Mouse (Mus musculus): ENCODE measurements around the gene Ccdc152. TPM values are rescaled to one million over a fixed set of nuclear protein-coding genes. Genes with fewer than 3 reads are reported as not detected.

The Ccdc152 gene
- 0.39 and 0.42 TPM in 2 replicates for polyA plus RNA-seq (2015; fragmentation: Nextera tagmentation; extraction: Ambion mirVana)

- no peak for DNase-seq (ENCODE audit: low spot score)
Observed at GRCm38 (mm10) chr15:3303426-3303825, at the start of gene Ccdc152. Ccdc152 (minus strand) TSS chr15:3303526.

DNA sequence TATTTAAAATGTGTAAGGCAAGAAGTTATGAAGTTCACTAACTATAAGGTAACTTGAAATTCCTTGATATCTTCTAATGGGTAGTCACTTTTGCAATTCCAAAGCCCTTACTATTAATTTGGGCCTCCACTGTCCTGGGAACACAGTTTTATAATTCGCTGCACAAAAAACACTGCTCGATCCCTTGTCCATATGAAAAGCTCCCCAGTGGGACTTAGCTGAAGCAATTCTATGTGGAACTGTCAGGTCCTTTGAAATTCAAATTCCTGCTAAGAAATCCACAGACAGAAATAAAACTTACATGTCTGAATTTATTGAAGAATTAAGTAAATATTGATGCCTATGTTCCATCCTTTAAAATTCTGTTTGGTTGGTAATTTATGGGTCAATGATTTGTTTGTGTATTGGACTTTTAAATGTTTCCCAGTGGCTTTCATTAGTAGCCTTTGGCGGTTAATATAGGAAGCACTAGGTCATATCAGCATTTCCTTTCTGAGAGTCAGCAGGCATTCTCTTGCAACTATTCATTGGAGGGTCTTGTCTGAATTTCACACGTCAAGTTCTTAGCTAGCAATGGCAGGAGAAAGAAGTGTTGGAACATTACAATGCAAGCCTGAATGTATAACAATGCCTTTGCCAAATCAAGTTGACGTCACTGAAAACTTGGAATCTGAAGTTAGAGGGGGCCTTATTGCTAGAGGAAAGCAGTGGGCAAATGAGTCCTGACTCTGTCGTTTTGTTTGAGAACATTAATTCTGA is 46.2 kb upstream of the Ccdc152 start:
- DNase-seq (ENCODE audit: low spot score), result no peak

DNA sequence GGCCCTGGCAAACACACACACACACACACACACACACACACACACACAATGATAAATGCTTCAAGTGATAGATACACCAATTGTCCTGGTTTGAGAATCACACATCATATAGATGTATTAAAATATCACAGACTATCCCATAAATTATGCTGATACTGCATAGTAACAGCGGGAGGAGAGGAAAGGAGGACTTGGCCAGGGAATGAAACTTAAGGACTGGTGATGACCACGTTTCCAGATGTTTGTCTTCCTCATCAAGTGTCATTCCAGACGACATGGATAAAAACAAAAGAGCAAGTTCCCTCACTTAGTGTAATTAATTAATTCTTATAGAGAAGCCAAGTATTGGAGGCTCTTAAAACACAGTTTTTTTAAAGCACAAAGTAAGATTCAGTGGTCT is 43.4 kb upstream of the Ccdc152 start:
- no peak for DNase-seq (ENCODE audit: low spot score)

DNA sequence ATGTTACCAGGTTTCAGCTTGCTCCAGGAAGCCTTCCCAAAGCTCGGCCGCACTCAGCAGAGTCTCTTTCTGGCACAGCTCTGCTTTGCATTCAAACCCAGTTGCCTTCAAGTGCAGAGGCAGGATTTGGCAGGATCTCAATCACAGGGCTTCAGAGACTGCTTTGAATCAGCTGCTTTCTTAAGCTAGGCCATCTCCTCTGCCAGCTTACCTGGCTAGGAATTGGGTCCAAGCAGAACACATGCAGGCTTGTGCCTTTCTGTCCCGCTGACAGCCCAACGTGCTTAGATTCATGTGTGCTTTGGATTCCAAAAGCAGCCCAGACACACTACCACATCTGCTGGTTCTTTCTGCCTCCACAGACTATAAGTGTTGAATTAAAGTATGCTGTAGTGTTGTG is 41.2 kb upstream of the Ccdc152 start:
- DNase-seq (ENCODE audit: low spot score), result no peak

GRCm38 (mm10) chr15:3341806-3342582 is 38.7 kb upstream of the Ccdc152 start:
- DNase-seq (ENCODE audit: low spot score), result no peak

DNA sequence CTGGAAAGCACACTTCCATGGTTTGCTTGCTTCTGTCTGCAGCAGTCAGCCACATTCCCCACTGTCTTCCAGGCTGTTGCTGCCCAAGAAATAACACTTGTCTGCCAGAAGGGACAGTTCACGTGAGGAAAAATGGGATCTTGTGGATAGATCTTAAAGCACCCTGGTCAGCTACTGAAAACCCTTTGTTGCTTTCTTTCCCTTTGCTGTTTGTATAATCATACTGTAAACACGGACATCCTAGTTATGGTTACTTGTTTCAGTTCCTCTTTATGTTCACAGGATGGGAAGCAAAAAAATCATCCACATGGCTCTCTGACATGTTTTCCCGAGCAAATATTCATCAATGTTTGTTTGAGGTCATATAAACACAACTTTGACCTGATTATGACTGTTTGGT is 36.5 kb upstream of the Ccdc152 start:
- no peak for DNase-seq (ENCODE audit: low spot score)

GRCm38 (mm10) chr15:3332517-3332916 is 29.2 kb upstream of the Ccdc152 start:
- no peak for DNase-seq (ENCODE audit: low spot score)

- no peak for DNase-seq (ENCODE audit: low spot score)
Observed at GRCm38 (mm10) chr15:3331813-3332212, 28.5 kb upstream of the Ccdc152 start.

- DNase-seq (ENCODE audit: low spot score), result no peak
Observed at GRCm38 (mm10) chr15:3330291-3330690, 27.0 kb upstream of the Ccdc152 start.

DNA sequence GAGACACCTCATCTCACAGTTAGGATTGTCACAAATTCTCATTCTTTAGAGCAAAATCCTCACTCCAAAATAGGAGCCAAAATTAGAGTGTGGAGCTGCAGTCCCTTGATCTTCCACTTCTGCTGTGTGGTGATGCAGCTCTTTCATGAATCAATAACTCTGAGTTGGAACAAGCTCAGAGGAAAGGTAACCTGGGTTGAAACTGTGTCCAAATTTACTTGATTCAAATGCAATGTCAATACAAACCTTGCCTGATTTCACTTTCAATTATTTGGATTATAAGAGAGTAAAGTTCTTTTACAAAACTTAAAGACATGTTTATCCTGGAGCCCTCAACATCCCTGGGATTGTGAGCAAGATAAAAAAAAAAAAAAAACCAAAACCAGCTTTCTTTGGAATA is 19.7 kb upstream of the Ccdc152 start:
- DNase-seq (ENCODE audit: low spot score), result no peak

DNA sequence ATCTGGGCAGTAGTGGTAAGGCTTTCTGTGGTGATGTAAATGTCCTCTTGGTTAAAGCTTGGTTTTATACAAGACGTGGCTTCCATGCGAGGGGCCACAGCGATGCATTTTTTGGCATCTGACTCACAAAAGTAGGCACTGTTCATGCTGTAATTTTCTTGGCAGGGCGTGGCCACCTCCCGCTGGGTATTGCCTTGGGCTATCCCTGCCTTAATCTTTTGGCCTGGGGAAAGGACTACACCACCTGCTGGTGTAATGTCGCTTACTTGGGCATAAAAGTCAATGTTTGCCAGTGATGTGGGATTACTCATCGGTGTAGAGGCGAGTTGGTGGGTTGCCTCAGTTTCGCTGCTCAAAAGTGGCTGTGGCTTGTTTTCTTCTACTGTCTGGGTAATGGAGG is 16.6 kb upstream of the Ccdc152 start:
- DNase-seq (ENCODE audit: low spot score), result no peak

DNA sequence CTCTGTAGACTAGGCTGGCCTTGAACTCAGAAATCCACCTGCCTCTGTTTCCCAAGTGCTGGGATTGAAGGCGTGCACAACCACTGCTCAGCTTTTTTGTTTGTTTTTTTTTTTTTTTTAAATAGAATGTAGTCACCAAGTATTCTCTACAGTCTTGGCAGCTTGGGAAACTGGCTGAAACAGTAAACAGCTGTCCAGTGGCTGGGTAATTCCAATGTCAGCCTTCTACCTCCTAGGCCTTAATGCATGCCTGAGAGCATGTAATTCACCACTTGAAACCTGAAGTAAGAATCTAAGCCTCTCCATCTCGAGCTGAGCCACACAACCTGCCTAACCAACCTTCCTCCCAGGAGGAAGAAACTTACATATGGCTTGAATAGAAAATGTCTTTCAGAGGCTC is 13.3 kb upstream of the Ccdc152 start:
- DNase-seq (ENCODE audit: low spot score), result no peak

DNA sequence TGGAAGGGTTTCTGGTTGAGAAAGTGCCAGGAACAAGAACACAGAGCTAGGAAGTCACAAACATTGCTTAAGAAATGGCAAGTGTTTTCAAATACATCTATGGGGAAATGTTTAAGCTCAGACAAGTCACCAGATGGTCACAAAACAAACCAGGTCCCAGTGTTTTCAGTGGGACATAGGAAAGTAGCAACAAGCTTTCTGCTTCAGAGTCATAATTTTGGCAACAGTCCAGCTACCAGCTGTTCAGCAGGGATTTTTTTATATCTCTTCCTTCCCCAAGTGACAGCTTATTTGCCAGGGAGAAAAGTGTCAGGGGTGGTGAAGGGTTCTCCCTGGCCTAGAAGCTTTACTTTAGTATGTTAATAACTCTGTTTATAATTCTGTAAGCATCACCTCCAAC is 9.6 kb upstream of the Ccdc152 start:
- no peak for DNase-seq (ENCODE audit: low spot score)

- DNase-seq (ENCODE audit: low spot score), result peak; percentile 75
Observed at GRCm38 (mm10) chr15:3309856-3310255, 6.5 kb upstream of the Ccdc152 start.

DNA sequence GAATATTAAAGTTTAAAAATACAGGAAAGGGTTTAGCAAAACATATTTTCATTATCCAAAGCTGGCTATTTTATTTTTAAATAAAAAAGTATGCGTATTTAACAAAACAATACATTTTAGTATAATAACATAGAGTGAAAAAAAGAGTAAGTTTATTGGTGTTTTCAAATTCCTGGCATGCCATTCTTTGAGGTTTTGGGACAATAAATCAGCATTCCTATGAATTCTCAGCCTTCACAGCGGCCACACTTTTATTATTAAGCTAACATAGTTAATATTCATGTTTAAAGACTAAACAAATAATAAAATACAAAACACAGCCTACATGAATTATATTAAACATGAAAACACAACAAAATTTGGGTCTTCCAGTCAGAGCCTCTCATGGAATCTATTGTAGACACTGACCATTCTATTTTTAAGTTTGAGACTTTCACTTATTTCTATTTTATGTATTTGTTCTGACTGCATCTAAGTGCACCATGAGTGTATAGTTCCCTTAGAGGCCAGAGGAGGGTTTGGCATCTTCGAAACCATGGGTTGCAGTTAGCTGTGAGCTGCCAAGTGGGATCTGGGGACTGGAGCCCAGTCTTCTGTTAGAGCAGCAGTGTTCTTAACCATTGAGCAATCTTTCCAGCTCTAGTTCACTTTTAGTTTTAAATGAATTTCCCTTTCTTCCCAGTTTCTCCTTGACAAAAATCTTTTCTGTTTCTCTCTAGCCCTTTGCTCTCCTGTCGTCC is 2.8 kb downstream of the Ccdc152 start:
- DNase-seq (ENCODE audit: low spot score), result no peak

GRCm38 (mm10) chr15:3297615-3298014 is 5.7 kb downstream of the Ccdc152 start:
- no peak for DNase-seq (ENCODE audit: low spot score)

DNA sequence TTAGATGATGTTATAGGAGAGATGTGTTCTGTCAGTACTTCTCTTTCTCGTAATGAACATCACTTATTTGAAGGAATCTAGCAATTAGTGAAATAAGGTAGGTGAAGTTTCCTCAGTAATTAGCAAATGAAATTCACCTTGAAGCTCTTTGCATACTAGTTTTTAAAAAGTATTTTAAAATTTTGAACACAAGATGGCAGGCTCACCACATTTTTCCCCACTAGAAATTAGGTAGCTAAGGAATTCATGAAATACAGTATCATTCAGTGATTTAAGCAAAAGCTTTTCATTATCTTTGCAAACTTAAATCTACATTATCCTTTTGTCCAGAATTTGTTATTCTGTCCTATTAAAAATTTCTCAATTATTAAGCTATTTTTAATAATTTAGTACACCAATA is 7.3 kb downstream of the Ccdc152 start:
- DNase-seq (ENCODE audit: low spot score), result no peak

GRCm38 (mm10) chr15:3293477-3293876 is 9.8 kb downstream of the Ccdc152 start:
- DNase-seq (ENCODE audit: low spot score), result no peak

DNA sequence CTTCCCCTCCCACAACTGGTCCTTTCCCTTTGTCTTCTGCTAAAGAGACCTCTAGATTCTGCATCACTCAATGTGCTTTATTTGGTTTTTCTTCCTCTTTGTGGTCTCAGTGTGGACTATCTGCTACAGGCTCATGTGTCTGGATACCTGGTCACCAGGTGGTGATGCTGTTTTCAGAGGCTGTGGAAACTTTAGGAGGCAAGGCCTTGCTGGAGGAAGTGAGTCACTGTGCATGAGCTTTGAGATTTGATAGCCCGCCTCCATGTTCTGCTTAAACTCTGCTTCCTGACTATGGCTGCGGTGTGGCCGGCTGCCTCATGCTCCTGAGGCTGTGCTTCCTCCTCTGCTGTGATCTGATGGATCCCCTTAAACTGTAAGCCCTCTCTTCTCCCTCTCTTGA is 12.9 kb downstream of the Ccdc152 start:
- no peak for DNase-seq (ENCODE audit: low spot score)

GRCm38 (mm10) chr15:3286032-3286431 is 17.3 kb downstream of the Ccdc152 start:
- DNase-seq (ENCODE audit: low spot score), result no peak

DNA sequence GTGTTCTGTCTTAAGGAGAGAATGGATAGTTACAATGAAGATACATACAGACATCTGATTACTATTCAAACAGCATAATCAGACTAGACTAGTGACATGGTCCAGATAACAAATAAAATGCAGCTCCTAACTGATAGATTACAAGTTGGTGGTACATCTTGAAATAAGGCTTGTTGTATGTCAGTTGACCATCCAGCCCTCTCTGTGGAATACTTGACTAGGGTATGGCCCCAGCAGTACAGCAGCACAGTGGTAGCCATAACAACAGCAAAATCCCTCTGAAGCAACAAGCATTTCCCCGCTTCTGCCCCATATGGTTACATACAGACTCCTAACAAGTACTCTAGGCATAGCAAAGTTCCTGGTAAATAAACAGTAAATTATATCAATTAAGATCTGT is 21.6 kb downstream of the Ccdc152 start:
- no peak for DNase-seq (ENCODE audit: low spot score)

DNA sequence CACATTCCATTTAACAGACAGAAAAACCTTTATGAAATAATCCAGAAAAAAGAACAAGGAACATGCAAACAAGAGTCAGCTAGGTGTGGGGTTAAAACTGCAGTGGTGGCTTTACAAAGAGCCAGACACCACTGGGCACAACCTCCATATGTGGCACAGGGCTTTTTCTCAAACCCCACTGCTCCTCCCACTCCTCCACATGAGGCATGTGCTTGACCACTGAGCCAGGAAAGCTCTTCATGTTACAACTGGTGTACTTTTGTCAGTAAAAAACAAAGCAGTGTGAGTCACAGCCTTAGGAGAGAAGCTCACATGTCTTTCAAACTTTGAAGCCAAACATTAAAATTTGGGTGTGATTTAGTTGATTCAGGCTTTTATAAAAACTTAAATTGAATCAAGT is 22.1 kb downstream of the Ccdc152 start:
- DNase-seq (ENCODE audit: low spot score), result no peak
